Mouse (Mus musculus) v-Abl transformed pro-B cells (cell line): Measurements from ENCODE around the gene Tmem37.

Experiments
- in situ Hi-C, 2 experiments: fragments of 400-800 bp; cut with MboI; formaldehyde crosslinking; loops; one replicate each; pipeline ENCODE4 v1.15.1; 2025; ENCODE audit not compliant: unreplicated experiment in 2 of 2

The Tmem37 gene

DNA sequence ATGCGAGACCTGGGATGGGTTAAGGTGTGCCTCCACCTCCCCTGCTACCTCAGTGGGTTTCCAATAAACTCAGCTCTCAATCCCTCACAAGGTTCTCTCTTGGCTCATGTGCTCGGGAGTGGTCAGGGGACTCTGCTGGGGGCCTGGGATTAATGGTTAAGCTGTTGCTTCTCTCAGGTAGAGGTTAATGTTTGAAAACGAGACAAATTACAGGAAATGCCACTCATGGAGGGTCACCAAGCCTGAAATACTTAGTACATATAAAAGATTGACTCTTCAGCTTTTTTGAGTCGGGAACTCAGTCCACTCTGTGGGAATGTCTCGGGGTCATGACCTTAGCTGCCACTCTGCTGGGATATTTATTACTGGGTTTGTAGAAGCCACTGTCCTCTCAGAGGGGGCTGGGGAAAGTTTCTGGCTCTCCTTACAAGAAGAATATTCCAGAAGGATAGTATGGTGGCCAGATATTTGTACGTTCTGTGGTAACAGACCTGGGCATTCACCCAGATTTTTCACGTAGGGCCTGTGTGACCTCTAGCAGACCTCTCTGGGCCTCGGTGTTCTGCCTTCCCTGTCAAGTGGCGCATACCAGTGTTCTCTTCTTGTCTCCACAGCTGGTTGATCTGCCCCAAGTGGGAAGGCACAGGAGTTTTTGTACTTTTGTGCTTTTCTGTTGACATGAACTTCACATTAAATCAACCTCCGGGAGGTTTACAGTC, 49.4 kb downstream of the Tmem37 start:
- in situ Hi-C loops: loop anchor here (10.0 to 25.0 kb wide), 3 partner anchors 530 to 937 kb away; no protein-coding TSS in a partner anchor

GRCm38 (mm10) chr1:120021951-120022350, 51.9 kb downstream of the Tmem37 start:
- in situ Hi-C loops: loop anchor here in 1 of 2 experiments (10.0 to 25.0 kb wide), 2 partner anchors 533 to 935 kb away; no protein-coding TSS in a partner anchor

DNA sequence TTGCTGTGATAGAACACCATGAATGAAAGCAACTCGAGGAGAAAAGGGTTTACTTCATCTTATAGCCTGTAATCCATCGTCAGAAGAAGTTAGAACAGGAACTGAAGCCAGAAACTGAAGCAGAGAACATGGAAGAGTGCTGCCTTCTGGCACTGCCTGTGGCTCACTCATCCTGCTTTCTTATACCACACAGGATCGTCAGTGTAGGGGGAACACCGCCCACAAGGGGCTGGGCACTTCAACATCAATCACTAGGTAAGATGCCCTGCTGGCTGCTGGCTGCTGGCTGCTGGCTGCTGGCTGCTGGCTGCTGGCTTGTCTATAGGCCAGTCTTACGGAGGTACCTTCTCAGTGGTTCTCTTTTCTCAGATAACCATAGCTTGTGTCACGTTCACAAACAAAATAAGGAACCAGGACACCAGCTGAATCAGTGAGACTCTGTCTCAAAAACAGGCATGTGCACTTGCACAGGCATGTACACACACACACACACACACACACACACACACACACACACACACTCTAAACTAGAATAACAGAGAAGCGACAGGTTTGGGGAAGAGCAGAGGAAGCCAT, 53.5 kb downstream of the Tmem37 start:
- in situ Hi-C loops: loop anchor here in 1 of 2 experiments (10.0 to 25.0 kb wide), 2 partner anchors 534 to 933 kb away; no protein-coding TSS in a partner anchor

DNA sequence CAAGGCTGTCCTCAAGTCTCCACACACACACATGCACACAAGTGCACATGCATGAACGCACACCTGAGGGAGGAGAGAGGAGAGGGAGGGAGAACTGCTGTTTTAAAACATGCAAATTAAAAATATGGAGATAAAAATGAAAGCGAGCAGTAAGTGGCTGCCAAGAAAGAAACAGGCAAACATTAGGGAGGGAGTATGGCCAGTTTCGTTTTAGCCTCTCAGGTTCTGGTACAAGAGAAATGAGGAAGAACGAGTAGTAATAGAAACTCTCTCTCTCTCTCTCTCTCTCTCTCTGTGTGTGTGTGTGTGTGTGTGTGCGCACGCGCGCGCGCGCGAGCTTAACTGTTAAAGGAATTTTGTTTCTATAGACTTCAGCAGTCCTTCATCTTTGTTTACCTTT, 54.4 kb downstream of the Tmem37 start:
- in situ Hi-C loops: loop anchor here in 1 of 2 experiments (10.0 to 25.0 kb wide), 2 partner anchors 205 to 932 kb away; no protein-coding TSS in a partner anchor

- in situ Hi-C loops: loop anchor here in 1 of 2 experiments (10.0 to 25.0 kb wide), 2 partner anchors 204 to 932 kb away; no protein-coding TSS in a partner anchor
Measured at GRCm38 (mm10) chr1:120018900-120019299, 55.0 kb downstream of the Tmem37 start.
